Mouse (Mus musculus) frontal cortex, postnatal 14 days (tissue): ENCODE results near the gene Lims1.

Experiments
- DNase-seq, 2 experiments: peaks; one replicate each; pipeline ENCODE4 v3.0.0; 2022; ENCODE audit warnings: low spot score in 2 of 2

The Lims1 gene

DNA sequence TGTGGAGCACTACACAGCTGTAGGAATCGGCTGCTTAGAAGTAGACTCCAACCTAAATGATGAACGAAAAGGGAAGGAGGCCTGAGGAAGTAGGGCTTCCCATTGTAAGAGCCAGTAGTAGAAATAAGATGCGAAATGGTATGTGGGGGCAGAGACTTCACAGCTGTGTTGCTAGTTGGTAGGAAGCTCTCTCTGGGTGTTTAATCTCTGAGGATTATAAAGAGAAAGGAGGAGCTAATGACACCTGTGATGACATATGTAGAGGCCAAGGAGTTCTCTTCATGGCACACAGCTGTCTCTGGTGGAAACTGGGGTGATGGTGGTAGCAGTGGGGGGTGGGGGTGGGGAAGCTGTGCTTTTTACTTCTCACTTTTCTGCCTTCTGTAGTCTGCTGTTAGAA is 27.3 kb downstream of the Lims1 start:
- no peak for DNase-seq

DNA sequence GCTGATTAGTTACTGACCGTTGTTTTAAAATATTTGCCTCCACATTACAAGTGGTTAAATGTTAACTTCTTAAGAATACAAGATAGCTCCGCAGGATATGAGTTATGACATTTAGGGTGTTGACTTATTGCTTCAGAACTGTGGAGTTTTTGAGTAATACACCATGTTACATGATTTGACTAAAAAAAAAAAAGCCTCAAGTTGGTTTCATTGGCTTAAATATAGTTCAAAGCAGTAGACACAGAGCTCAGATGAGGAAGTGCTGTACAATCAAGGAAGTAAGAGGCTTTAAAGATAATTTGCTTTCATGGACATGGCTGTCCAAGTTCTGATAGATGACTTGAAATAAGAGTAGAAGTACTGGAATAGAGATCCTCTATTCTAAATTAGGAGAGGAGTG is 28.4 kb downstream of the Lims1 start:
- no peak for DNase-seq

DNA sequence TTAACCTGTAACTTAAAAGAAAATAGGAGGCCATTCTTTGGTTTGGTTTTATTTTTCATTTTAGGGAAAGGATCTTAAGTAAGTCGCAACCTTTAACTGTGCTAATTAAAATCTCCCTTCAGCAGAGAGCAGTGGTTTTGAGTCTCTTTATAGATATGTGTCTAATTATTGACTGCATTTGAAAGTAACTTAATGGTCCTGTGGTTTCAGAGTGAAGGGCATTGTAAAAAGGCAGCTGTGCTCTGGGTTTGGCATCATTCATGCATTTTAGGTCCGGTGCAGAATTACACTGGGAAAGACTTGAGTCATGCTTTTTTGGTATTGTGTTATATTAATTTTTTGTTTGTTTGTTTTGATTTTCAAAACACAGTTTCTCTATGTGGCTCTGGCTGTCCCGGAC is 29.1 kb downstream of the Lims1 start:
- no peak for DNase-seq

DNA sequence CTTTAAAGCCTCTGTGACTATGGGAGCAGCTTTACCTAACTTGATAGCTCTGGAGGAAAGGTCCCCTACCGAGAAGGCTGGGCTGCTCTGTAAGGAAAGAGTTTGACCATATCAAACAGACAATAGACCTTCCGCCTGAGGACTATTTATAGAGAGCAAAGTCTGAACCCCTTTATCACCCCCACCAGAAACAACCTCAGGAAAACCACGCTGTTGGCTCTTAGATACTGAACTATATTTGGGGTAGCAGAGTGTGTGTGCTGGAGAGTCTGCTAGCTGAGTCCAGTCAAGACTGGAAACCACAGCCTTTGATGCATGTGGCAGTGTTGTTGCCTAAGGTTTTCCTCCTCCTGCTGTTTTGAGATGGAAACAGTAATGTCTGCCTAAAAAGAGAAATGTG is 31.3 kb downstream of the Lims1 start:
- no peak for DNase-seq

DNA sequence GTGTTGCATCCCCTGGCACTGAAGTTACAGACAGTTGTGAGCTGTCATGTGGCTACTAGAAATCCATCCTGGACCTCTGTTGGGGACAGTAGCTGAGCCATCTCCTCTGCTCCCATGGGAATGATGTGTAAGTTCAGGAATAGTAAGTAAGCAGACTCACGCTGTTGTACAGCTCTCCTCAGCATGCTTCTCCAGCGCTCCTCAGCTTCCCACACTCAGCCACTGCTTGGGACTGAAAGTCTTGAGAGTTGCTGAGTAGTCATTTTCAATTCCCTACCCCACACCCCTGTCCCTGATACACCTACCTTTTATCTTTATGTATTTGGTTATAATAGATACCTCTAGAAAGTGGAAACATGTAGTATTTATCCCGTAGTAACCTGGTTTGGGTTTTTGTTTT is 33.2 kb downstream of the Lims1 start:
- DNase-seq, result no peak

DNA sequence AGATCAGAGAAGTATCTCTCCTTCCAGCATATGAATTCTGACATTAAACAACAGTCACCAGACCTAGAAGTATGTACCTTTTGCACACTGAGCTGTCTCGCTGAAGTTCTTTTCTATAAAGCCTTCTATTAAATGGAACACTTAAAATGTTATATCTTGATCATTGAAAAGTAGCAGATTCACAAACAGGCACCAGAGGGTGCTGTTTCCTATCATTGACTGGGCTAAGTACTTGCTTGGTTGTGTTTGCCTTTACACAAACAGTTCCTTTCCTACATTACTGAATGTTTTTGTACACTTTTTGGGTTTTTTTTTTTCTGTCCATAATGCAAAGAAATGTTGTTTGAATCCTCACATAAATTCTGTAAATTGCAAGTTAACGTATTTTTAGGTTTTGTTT is 35.9 kb downstream of the Lims1 start:
- DNase-seq, result no peak

DNA sequence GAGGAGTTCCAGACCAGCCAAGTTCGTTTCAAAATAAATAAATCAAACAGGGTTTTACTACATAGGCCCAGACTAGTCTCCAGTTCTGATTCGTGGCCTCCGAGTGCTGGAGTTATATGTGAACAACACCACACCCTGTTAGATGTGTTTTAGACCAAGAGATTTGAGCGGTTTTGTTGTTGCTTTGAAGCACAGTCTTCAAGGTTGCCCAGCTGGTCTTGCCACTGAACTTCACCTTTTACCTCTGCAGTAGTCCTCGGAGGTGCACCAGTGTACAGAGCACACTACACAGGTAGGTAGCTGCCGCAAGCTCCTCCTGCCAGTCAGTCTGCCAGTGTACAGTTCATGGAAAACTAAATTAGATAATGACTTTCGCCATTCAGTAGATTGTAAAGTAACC is 36.7 kb downstream of the Lims1 start:
- DNase-seq, result no peak

DNA sequence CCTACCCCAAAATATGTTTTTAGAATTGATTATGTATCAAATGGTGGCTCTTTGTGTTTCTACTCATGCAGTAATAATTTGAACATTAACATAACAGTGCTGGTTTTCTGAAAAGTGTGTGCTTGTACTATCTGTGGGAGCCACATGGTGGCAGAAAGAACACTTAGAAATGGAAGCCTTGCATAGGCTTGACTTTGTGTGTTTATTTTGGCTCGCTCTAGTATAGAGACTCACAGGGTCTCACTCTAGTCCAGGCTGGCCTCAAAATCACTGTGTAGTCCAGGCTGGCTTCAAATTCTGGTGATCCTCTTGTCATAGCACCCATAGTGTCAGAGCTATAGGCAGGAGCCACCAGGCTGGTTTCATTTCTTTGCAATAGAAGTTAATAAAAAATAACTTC is 39.5 kb downstream of the Lims1 start:
- no peak for DNase-seq

DNA sequence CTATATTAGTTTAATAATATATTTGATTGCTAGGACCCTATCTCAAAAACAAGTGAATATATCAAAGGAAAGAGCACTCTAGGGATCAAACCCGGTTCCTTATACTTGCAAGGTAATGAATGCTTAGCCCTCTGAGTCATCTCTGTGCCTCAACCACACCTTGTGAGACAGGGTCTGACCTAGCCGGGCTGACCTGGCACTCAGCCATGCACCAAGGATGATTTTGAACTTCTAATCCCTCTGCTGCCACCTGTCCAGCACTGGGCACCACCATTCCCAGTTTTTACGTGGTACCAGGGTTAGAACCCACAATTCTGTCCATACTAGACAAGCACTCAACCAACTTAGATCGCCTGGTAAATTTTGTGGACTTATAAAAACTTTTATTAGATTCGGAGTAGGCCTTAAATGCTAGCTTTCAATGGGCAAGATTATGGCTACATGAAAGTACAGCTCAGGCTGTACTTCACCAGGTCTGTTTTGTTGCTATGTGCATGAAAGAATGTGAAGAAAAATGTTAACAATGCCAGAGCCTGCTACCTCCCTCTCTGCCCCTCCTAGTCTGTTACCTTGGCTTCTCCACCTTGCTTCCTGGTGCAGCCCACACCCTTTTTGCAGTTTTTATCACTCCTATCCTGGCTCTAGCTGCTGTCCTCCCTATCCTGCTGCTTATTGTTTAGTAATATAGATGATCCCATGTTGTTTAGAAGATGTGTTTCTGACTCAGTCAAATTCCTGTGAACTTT is 41.7 kb downstream of the Lims1 start:
- DNase-seq, result no peak

DNA sequence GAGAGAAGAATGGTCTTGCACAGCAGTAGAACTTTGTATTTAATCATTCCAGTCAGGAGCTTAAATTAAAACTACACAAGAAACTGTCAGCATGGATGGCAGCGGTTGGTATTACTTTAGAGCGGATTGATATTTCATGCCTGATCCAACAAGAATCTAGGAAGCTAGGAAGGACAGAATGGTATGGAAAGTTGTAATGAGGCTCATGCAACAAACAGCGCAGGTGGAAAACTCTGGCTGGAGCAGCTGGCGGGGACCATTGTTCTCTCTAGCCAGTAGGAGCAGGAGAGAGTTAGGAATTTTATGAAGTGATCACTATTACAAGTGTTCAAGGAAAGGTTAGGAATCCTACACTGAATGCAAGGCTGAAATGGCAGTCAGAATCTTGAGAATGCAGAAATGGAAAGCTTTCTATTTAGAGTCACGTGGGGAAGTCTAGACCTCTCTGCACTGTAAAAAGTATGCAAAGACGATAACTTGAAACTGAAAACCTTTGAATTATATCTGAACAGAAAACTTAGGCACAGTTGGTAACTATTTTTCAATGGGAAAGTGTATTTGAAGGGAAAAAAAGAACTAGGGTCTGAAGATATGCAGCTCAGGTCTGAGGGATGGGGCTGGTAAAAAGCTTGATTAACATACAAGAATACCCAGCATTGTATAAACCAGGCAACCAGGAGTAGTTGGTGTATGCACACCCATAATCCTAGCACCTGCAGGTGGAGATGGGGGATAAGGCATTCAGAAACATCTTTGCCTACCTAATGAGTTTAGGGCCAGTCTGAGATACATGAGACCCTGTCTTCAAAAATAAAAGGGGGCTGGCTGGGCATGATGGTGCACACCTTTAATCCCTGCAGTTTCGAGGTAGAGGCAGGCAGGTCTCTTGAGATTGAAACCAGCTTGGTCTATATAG is 45.8 kb downstream of the Lims1 start:
- no peak for DNase-seq

DNA sequence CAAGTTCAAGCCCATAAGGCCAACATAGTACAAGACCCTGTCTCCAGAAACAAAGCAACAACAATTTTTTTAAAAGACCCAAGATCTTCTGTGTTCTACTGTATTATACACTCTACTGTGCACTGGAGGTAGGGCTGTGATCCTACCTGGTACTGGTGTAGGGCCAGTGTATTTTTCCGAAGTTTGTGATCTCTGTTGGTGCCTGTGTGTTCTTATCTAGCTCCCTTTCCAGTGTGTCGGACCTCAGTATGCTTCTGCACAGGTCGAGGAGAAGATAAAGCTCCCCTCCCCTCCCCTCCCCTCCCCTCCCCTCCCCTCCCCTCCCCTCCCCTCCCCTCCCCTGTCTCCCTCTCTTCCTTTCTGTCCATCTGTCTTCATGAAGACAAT is 46.4 kb downstream of the Lims1 start:
- no peak for DNase-seq

DNA sequence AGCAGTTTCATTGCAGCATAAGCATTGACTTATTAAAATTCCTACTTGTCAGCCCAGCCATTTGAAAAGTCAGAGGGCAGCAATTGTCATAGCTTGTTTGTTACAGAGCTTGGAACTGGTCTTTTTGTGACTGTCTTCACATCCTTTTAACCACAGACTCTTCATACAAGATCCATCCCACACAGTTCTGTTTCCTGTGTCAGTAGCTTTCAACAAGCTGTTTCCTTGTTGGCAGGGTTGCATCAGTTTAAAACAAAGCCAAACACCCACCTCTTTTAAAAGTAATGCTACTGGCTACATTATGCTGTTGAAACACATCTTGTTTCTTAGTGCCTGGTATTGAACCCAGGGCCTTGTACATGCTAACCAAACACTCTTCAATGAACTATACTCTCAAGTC is 46.9 kb downstream of the Lims1 start:
- DNase-seq, result no peak

DNA sequence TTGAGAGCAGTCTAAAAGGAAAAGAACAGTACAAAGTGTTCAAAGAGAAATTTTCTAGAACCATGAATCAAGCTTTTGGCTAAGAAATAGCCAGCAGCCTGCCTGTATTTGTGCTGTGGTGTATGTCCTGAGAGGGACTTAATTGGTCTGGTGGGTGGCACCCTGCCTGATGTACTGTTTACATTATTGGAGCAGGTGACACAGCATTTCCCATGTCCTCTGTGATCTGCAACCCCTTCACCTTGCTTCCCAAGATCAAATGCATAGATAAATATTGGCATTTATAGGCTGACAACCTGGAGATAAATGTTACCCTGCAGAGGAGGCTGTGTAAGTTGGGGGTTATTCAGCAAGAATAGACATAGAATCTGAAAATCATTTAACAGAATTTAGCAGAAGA is 47.3 kb downstream of the Lims1 start:
- DNase-seq, result no peak

DNA sequence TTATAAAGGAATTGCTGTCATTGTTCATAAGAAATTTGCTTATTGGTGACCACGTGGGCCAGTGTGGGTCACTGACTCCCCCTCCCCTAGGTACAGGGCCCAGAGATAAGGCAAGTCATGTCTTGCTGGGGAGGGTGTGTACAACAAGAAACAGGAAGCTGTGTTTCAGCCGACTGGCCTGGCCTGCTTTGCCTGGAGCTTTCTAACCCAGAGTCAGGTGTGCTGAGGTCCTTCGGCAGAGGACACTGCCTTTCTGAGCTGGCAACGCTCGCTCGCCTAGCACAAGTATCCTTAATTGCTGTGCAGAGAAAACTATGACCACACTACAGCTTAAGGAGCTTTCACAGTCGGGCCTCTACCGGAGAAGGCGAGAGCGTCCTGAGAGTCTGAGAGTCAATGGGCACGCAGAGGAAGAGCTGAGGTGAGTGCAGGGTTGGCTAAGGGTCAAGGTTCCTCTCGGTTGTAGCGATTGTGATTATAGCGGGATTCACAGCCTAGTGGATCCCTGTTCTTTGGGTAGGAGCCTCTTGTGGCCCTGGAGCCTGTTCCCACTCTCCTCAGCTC is 48.1 kb downstream of the Lims1 start:
- no peak for DNase-seq

DNA sequence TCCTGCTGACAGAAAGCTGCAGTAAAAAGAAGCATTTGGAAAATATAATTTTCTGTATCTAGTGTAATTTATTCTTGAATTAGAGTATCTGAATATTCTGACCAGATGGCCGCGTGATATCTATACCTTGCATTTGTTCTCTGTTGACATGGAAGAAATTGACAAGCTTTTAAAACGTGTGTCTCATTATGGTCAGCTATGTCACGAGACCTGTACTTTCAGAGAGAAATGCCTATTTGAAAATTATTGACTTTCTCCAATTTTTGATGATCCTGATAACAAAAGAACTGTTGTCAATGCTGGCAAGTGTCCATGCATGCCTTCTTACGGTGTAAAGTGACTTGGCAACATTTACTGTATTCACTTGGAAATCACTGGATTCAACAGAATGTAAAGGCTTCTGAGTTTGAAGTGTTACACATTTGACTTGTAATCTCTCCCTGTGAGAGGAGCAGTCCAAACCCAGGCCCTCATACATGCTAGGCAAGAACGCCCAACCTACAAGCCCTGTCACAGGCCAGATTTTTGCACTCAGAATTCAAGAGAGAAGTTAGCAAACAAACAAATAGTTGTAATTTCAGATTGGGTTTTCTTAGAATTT is 49.3 kb downstream of the Lims1 start:
- no peak for DNase-seq

DNA sequence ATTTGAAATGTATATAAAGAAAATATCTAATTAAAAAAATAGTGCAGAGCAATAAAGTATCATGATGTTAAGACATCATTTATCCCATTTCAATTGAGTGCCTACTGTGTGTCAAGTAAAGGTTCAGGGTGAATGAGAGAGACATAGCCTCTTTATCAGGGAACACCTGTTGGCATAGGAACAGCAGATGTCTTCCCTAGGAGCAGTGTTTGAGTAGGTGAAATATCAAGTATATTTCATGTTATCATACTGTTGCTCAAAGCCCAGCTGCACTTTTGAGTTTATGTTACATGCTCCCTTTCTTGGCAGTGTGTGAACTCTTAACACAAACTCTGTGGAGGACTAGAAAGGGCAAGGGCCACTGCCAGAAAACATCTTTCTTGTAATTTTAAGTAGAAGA is 50.6 kb downstream of the Lims1 start:
- DNase-seq, result no peak

DNA sequence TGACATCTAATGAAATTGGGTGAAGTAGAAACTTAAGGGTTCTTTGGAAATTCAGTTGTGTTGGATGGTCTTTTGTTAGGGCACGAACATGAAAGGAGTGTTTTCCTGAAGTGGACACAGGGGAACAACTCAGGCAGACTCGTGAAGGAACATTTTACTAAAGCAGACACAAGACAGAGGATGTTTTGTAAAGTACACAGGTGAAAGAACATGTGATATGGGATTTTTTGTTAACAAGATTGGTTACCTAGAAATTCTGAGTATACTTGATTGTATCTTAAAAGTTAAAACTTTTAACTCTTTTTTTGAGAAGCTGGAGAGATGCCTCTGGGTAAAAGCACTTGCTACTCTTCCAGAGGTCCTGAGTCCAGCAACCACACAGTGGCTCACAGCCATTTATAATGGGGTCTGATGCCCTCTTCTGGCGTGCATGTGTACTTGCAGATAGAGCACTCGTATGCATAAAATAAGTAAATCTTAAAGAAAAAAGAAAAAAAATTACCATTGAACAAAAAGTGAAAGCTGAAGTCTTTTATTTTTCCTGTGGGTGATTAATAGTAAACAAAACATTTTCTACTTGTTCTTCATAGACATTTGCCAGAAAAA is 54.4 kb downstream of the Lims1 start:
- no peak for DNase-seq

DNA sequence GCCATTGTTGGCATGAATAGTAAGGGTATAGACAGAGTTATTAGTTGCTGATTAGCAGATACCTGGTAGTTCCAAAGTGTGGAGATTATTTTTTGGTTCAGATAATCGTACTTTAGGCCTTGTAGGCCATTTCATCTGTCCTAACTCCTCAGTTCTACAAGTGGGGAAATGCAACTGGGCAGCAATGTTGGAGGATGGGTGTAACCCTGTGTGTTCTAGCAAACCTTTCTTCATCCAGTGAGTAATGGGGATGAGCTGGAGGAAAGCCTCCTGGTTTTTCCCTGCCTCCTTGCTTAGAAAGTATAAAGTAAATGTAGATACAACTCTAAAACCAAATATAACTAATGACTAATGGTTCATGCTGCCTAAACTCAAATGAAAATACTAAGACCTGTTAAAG is 55.1 kb downstream of the Lims1 start:
- DNase-seq, result no peak

DNA sequence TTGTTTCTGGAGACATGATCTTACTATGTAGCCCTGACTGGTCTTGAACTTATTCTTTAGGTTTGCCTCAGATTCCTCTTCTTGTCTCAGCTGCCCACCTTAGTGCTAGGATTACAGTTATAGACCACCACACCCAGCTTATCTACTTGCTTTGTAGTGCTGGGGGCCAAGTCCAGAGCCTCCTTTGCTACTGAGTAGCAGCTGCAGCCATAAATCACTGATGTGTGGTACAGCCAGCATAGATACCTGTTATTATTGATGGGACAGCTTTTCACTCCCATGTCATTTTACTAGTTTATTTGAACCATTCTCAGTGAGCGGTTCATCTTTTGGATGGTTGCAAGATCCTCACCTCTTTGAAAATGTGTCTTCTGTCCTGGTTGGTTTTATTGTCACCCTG is 56.4 kb downstream of the Lims1 start:
- DNase-seq, result no peak

DNA sequence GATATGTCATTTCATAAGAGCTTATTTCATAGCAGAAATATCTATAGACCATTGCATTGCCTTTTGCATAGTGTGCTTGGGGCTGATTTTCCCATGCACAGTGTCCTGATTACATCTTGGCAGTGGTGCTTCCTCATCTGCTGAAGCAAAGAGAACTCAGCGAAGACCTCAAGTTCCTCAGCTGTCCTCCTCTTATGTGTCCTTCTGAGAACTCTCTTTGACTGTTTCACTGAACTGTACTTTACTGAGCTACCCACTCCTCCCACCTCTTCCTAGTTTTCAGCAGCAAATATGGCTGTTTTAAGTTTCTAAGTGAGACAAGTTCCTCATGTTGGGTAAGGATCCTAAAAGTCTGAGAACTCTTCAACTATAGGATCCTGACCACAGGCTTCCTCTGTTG is 58.6 kb downstream of the Lims1 start:
- no peak for DNase-seq

DNA sequence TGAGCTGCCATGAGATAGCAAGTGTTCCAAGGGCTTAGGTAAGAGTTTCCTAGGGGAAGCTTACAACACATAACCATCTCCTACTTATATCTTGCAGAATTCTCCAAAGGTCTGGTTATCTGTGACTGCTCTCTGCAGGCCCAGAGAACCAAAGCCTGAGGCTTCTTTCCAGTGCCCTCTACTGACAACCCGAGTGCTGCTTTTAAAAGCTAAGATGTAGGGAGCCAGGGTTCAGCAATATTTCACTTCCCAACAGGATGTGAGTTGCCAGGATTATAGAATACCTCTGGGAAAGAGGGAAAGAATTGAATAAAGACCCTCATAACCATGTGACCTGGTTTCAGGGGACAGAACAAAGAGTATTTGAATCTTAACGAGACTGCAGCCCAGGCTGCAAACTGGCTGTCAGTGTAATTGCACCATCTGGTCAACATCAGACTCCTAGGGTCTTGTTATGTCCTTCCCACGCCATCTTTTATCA is 59.4 kb downstream of the Lims1 start:
- no peak for DNase-seq

DNA sequence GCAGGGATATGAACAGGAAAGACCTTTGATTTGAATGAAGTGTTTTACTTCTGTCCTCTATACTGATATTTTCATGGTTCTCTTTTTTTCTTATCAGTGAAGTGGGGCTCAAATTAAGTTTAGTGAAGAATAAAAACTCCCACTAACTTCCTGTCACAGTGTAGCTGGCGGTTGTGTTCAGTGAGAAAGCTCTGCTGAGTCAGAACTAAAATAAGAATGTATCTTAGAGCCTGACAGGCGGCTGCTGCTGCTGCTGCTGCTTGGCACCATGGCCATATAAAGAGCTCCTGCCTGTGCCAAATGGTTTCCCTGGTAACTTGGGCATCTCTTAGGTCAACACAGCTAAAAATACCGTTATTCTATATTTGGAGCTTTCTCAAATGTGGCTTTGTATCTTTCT is 60.0 kb downstream of the Lims1 start:
- peak in 1 of 2 experiments; percentile 59 for DNase-seq
